Mouse (Mus musculus) limb, embryonic 14.5 days (tissue): Measurements from ENCODE around the gene Actg1. TPM values are rescaled to one million over a fixed set of nuclear protein-coding genes. Genes with fewer than 3 reads are reported as not detected.
A peak's percentile ranks its signal among the peaks of the same experiment; 100 is the strongest.

ENCODE experiments used
- ATAC-seq: fragments of 200-750 bp; cut with Nextera tagmentation; 2 replicates; pipeline ENCODE4 v1.8.0; 2017; ENCODE audit warnings: low read depth, moderate number of reproducible peaks, moderate TSS enrichment; ENCODE audit not compliant: low FRiP score
- DNase-seq: peaks from one replicate; pipeline ENCODE4 v3.0.0-alpha.2; 2015; ENCODE audit warnings: low spot score
- H3K27ac ChIP-seq: fragments of 300-500 bp; sonication (generic); replicated peaks from 2 replicates; pipeline ENCODE4 v1.5.1; 2014; ENCODE audit warnings: low read depth, mild to moderate bottlenecking, low read length, moderate library complexity, mixed read lengths
- H3K27me3 ChIP-seq: fragments of 300-500 bp; sonication (generic); 2 replicates; pipeline ENCODE4 v1.6.1; 2014; ENCODE audit warnings: low read length, mixed read lengths; ENCODE audit not compliant: control insufficient read depth, insufficient read depth
- H3K36me3 ChIP-seq: fragments of 300-500 bp; sonication (generic); 2 replicates; pipeline ENCODE4 v1.6.1; 2014; ENCODE audit warnings: mild to moderate bottlenecking, low read length, moderate library complexity, mixed read lengths; ENCODE audit not compliant: control insufficient read depth, insufficient read depth
- H3K4me1 ChIP-seq: fragments of 300-500 bp; sonication (generic); 2 replicates; pipeline ENCODE4 v1.6.1; 2014; ENCODE audit warnings: antibody characterized with exemption, low read length, mixed read lengths; ENCODE audit not compliant: control insufficient read depth, insufficient read depth
- H3K4me2 ChIP-seq: fragments of 300-500 bp; sonication (generic); replicated peaks from 2 replicates; pipeline ENCODE4 v1.6.1; 2014; ENCODE audit warnings: low read depth, mild to moderate bottlenecking, low read length, moderate library complexity; ENCODE audit not compliant: severe bottlenecking
- H3K4me3 ChIP-seq: fragments of 300-500 bp; sonication (generic); replicated peaks from 2 replicates; pipeline ENCODE4 v1.5.1; 2014; ENCODE audit warnings: low read length
- H3K9ac ChIP-seq: fragments of 300-500 bp; sonication (generic); 2 replicates; pipeline ENCODE4 v1.6.1; 2014; ENCODE audit warnings: mild to moderate bottlenecking, low read depth, low read length, moderate library complexity; ENCODE audit not compliant: severe bottlenecking
- H3K9me3 ChIP-seq: fragments of 300-500 bp; sonication (generic); 2 replicates; pipeline ENCODE4 v1.6.1; 2016; ENCODE audit warnings: low read length; ENCODE audit not compliant: control insufficient read depth
- POLR2A ChIP-seq: fragments of 200-500 bp; IDR thresholded peaks from 2 replicates; pipeline ENCODE4 v1.8.0; 2012; ENCODE audit warnings: inconsistent platforms, mild to moderate bottlenecking, moderate library complexity, borderline replicate concordance; ENCODE audit not compliant: insufficient read depth, insufficient read length; ENCODE audit errors: extremely low read depth
- WGBS: fragments of 180-500 bp; shearing (Covaris S2); extraction: QIAGEN DNeasy Blood & Tissue Kit; methylation state at CpG from one replicate; pipeline ENCODE4 v1.1.7; 2014; 5-methylcytosine and 5-hydroxymethylcytosine counted together
- microRNA-seq: library from miRNA; unstranded; fragments of <30 nt; microRNA quantifications from one replicate; pipeline ENCODE4, GENCODE M21; 2016
- polyA plus RNA-seq, 2 experiments: library from polyadenylated mRNA; depleted of rRNA in 1 of 2; stranded (reverse) in 1 of 2; unstranded in 1 of 2; fragments of >200 nt; fragmentation: Nextera tagmentation in 1 of 2; extraction: Ambion mirVana in 1 of 2; gene quantifications; 2 replicates each; pipeline versions ENCODE4 v1.2.1 to v1.2.3; 2012 to 2014

Gene Actg1
- polyA plus RNA-seq, 2 experiments = 1,359 to 2,223 TPM

DNA sequence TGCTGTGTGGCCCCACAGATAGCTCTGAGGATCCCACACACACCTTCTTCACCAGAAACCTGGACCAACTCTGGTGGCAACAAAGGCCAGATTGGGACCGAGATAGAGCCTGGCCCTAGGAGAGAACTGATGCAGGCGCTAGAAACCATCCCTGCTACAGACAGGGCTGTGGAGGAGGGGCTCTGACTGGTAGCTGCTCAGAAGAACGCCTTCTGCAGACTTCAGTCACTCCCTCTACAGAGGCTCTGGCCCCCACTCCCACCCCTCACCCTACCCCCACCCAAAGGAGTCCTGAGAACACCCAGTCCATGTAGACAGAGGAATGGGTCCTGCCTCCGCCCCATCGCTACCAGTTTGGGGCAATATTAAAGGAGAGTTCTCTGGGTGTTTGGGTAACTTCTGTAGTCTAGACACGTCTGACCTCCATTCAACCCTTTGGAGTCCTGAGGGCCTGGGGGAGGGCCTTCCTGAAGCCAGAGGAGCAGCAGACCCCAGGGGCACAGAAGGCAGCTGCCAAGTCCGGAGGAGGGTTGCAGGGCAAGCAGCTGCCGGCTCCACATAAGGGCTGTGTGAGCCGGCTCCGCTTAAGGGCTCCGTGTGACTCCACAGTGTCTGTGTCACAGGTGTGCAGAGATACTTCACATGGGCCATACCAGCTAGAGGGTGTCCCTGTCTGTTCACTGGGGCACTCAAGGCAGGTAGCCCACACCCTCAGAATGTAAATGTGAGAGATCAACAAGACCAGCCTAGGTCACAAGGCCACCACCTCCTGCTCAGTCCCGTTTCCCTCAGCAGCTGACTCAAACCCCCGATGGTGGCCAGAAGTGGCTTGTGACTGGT, 51.8 kb downstream of the Actg1 start:
- no peaks in the 10 kb centered on the region for H3K9me3 ChIP-seq
- no peak overlapping the region for H3K4me2 ChIP-seq
- no peak for DNase-seq
- H3K9ac ChIP-seq = no peak overlapping the region
- no peak for TF ChIP-seq POLR2A
- no peaks in the 10 kb centered on the region for H3K27me3 ChIP-seq
- WGBS = 31% methylated on average over 13 of the region's 13 CpGs
- ATAC-seq = peak; percentile 20; the same call in 1 of the 2 replicates
- H3K27ac ChIP-seq = no peak overlapping the region
- H3K4me1 ChIP-seq = peaks cover 22% of the 10 kb centered on the region
- peaks cover 9% of the 10 kb centered on the region; the same call in 1 of the 2 replicates for H3K36me3 ChIP-seq
- no peak overlapping the region for H3K4me3 ChIP-seq

Small RNAs within 50 kb of the gene (microRNA-seq; reads per million reads assigned to microRNA genes)
- not detected for gene Gm23419
- 0.69 reads per million for gene Mir6935

Other genes starting within 250 kb of the Actg1 start
- 50.4 and 61.9 TPM in 2 replicates for gene Tepsin, start 249.8 kb downstream of the Actg1 start, polyA plus RNA-seq (2012; rRNA removed)
- gene Tepsin, start 249.8 kb downstream of the Actg1 start, polyA plus RNA-seq (2014; fragmentation: Nextera tagmentation; extraction: Ambion mirVana) = 14.8 and 17.1 TPM in 2 replicates
- gene Ndufaf8, start 249.6 kb downstream of the Actg1 start, polyA plus RNA-seq (2012; rRNA removed) = 33.9 and 40.0 TPM in 2 replicates
- gene Ndufaf8, start 249.6 kb downstream of the Actg1 start, polyA plus RNA-seq (2014; fragmentation: Nextera tagmentation; extraction: Ambion mirVana) = 81.2 and 85.2 TPM in 2 replicates
- gene Slc38a10, start 197.2 kb downstream of the Actg1 start, polyA plus RNA-seq (2012; rRNA removed) = 92.3 and 134 TPM in 2 replicates
- gene Slc38a10, start 197.2 kb downstream of the Actg1 start, polyA plus RNA-seq (2014; fragmentation: Nextera tagmentation; extraction: Ambion mirVana) = 71.9 and 76.1 TPM in 2 replicates
- gene Bahcc1, start 115.6 kb downstream of the Actg1 start, polyA plus RNA-seq (2012; rRNA removed) = 22.9 and 28.3 TPM in 2 replicates
- gene Bahcc1, start 115.6 kb downstream of the Actg1 start, polyA plus RNA-seq (2014; fragmentation: Nextera tagmentation; extraction: Ambion mirVana) = 14.0 and 14.9 TPM in 2 replicates
- 0.32 and 0.36 TPM in 2 replicates for gene Fscn2, start 13.0 kb upstream of the Actg1 start, polyA plus RNA-seq (2012; rRNA removed)
- 0.88 and 1.6 TPM in 2 replicates for gene Fscn2, start 13.0 kb upstream of the Actg1 start, polyA plus RNA-seq (2014; fragmentation: Nextera tagmentation; extraction: Ambion mirVana)
- 45.0 and 64.7 TPM in 2 replicates for gene Faap100, start 30.2 kb upstream of the Actg1 start, polyA plus RNA-seq (2012; rRNA removed)
- 33.9 and 42.0 TPM in 2 replicates for gene Faap100, start 30.2 kb upstream of the Actg1 start, polyA plus RNA-seq (2014; fragmentation: Nextera tagmentation; extraction: Ambion mirVana)
- gene Nploc4, start 89.2 kb upstream of the Actg1 start, polyA plus RNA-seq (2012; rRNA removed) = 51.5 and 59.2 TPM in 2 replicates
- 38.8 and 41.8 TPM in 2 replicates for gene Nploc4, start 89.2 kb upstream of the Actg1 start, polyA plus RNA-seq (2014; fragmentation: Nextera tagmentation; extraction: Ambion mirVana)
- gene Tspan10, start 94.1 kb upstream of the Actg1 start, polyA plus RNA-seq (2012; rRNA removed) = 0.20 and 0.23 TPM in 2 replicates
- not detected in 2 replicates for gene Tspan10, start 94.1 kb upstream of the Actg1 start, polyA plus RNA-seq (2014; fragmentation: Nextera tagmentation; extraction: Ambion mirVana)
- 0.31 and 0.70 TPM in 2 replicates for gene Pde6g, start 105.0 kb upstream of the Actg1 start, polyA plus RNA-seq (2012; rRNA removed)
- not detected in 2 replicates for gene Pde6g, start 105.0 kb upstream of the Actg1 start, polyA plus RNA-seq (2014; fragmentation: Nextera tagmentation; extraction: Ambion mirVana)
- gene Oxld1, start 109.5 kb upstream of the Actg1 start, polyA plus RNA-seq (2012; rRNA removed) = 12.3 and 14.7 TPM in 2 replicates
- gene Oxld1, start 109.5 kb upstream of the Actg1 start, polyA plus RNA-seq (2014; fragmentation: Nextera tagmentation; extraction: Ambion mirVana) = 12.8 and 14.3 TPM in 2 replicates
- gene Ccdc137, start 109.6 kb upstream of the Actg1 start, polyA plus RNA-seq (2012; rRNA removed) = 42.1 and 43.0 TPM in 2 replicates
- gene Ccdc137, start 109.6 kb upstream of the Actg1 start, polyA plus RNA-seq (2014; fragmentation: Nextera tagmentation; extraction: Ambion mirVana) = 29.2 TPM in 2 replicates
- gene Arl16, start 119.1 kb upstream of the Actg1 start, polyA plus RNA-seq (2012; rRNA removed) = 45.2 and 52.7 TPM in 2 replicates
- gene Arl16, start 119.1 kb upstream of the Actg1 start, polyA plus RNA-seq (2014; fragmentation: Nextera tagmentation; extraction: Ambion mirVana) = 48.9 and 49.7 TPM in 2 replicates
- gene Mrpl12, start 136.1 kb upstream of the Actg1 start, polyA plus RNA-seq (2012; rRNA removed) = 87.0 and 101 TPM in 2 replicates
- gene Mrpl12, start 136.1 kb upstream of the Actg1 start, polyA plus RNA-seq (2014; fragmentation: Nextera tagmentation; extraction: Ambion mirVana) = 127 and 142 TPM in 2 replicates
- gene Slc25a10, start 143.3 kb upstream of the Actg1 start, polyA plus RNA-seq (2012; rRNA removed) = 54.4 and 75.1 TPM in 2 replicates
- gene Slc25a10, start 143.3 kb upstream of the Actg1 start, polyA plus RNA-seq (2014; fragmentation: Nextera tagmentation; extraction: Ambion mirVana) = 44.1 and 44.4 TPM in 2 replicates
- 11.2 and 15.0 TPM in 2 replicates for gene Gcgr, start 182.2 kb upstream of the Actg1 start, polyA plus RNA-seq (2012; rRNA removed)
- 4.9 and 6.3 TPM in 2 replicates for gene Gcgr, start 182.2 kb upstream of the Actg1 start, polyA plus RNA-seq (2014; fragmentation: Nextera tagmentation; extraction: Ambion mirVana)
- 203 and 265 TPM in 2 replicates for gene Mcrip1, start 201.2 kb upstream of the Actg1 start, polyA plus RNA-seq (2012; rRNA removed)
- 271 and 274 TPM in 2 replicates for gene Mcrip1, start 201.2 kb upstream of the Actg1 start, polyA plus RNA-seq (2014; fragmentation: Nextera tagmentation; extraction: Ambion mirVana)
- gene Ppp1r27, start 202.6 kb upstream of the Actg1 start, polyA plus RNA-seq (2012; rRNA removed) = 2.7 and 3.7 TPM in 2 replicates
- gene Ppp1r27, start 202.6 kb upstream of the Actg1 start, polyA plus RNA-seq (2014; fragmentation: Nextera tagmentation; extraction: Ambion mirVana) = 3.3 and 3.5 TPM in 2 replicates
- gene P4hb, start 224.7 kb upstream of the Actg1 start, polyA plus RNA-seq (2012; rRNA removed) = 569 and 645 TPM in 2 replicates
- 968 and 988 TPM in 2 replicates for gene P4hb, start 224.7 kb upstream of the Actg1 start, polyA plus RNA-seq (2014; fragmentation: Nextera tagmentation; extraction: Ambion mirVana)
- gene Arhgdia, start 233.1 kb upstream of the Actg1 start, polyA plus RNA-seq (2012; rRNA removed) = 610 and 750 TPM in 2 replicates
- gene Arhgdia, start 233.1 kb upstream of the Actg1 start, polyA plus RNA-seq (2014; fragmentation: Nextera tagmentation; extraction: Ambion mirVana) = 566 and 572 TPM in 2 replicates
- gene Alyref, start 249.8 kb upstream of the Actg1 start, polyA plus RNA-seq (2012; rRNA removed) = 96.8 and 143 TPM in 2 replicates
- 478 TPM in 2 replicates for gene Alyref, start 249.8 kb upstream of the Actg1 start, polyA plus RNA-seq (2014; fragmentation: Nextera tagmentation; extraction: Ambion mirVana)
- gene Anapc11, start 249.9 kb upstream of the Actg1 start, polyA plus RNA-seq (2012; rRNA removed) = 190 and 205 TPM in 2 replicates
- 248 and 254 TPM in 2 replicates for gene Anapc11, start 249.9 kb upstream of the Actg1 start, polyA plus RNA-seq (2014; fragmentation: Nextera tagmentation; extraction: Ambion mirVana)